Mouse (Mus musculus): Measurements from ENCODE around the gene Opn4. TPM values are rescaled to one million over a fixed set of nuclear protein-coding genes. Genes with fewer than 3 reads are reported as not detected.

Opn4 gene
- polyA plus RNA-seq, 1 experiment: not detected

DNA sequence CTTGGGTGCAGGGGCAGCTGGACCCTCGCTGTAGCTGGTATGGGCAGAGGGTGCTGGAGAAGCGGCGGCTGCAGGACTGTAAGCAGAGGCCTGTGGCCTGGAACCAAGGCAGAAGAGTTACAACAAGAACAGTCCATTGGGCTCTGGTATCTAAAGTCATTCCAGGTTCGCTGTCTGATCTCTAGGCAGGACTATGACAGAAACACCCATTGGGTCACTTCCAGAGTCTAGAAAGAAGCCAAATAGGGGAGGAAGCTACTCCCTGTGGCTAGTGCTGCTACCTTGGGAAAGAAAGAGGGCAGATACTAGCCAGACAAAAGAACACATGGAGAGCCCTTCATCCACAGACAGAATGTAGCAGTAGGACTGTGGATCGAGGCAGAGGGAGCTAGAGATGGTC is 47.7 kb downstream of the Opn4 start:
- no peak overlapping the region for H3K4me3 ChIP-seq (replicated peaks)
- no peaks in the 10 kb centered on the region for H3K9me3 ChIP-seq
- TF ChIP-seq FLI1 (IDR thresholded peaks at IDR 0.05; ENCODE audit: low read length) (no peak), GATA1 (IDR thresholded peaks at IDR 0.05; ENCODE audit: borderline replicate concordance, low read length) (no peak)
- H3K27me3 ChIP-seq (replicated peaks): peaks cover 76% of the 10 kb centered on the region
- H3K36me3 ChIP-seq (replicated peaks; ENCODE audit: low read length): no peaks in the 10 kb centered on the region
- peaks cover 14% of the 10 kb centered on the region for H3K4me1 ChIP-seq

DNA sequence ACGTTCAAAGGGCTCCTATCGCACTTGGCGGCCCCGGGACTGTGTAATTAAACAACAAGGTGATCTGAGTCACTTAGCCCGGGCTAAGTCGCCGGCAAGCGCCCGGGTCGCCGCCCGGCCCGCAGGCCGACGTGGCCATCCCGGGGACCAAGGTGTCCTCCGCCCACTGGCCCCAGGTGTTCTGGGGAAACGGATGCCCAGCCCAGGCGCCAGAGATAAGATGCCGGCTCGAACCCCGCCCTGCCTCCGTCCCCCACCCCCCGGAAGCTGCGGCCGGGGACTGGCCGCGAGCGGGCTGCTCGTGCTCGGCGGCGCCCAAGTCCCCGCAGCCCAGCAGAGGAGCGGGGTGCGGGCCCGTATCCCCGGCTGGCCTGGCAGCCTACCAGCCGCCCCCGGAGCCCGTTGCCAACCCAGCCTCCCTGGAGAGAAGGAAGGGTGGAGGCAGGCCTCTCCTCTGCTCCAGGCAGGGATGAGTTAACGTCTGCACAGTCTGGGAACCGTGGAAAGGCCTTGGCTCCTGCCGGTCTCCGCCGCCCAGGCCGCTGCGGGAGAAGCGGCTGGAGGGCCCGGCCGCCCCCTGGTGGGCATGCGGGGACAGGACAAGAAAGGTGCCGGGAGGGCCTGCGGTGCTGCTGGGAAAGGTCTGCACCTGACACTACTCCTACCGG is 50.8 kb downstream of the Opn4 start:
- no peak for TF ChIP-seq GATA1 (IDR thresholded peaks at IDR 0.05; ENCODE audit: borderline replicate concordance, low read length)
- TF ChIP-seq FLI1 (IDR thresholded peaks at IDR 0.05; ENCODE audit: low read length): no peak
- Histone ChIP-seq H3K4me1 (peaks cover 14% of the 10 kb centered on the region), H3K36me3 (replicated peaks; ENCODE audit: low read length) (no peaks in the 10 kb centered on the region), H3K4me3 (replicated peaks) (peak overlapping the region; percentile 92), H3K9me3 (no peaks in the 10 kb centered on the region), H3K27me3 (replicated peaks) (peaks cover 90% of the 10 kb centered on the region)

GRCm38 (mm10) chr14:34548391-34549001 is 51.4 kb downstream of the Opn4 start:
- Histone ChIP-seq H3K9me3 (no peaks in the 10 kb centered on the region), H3K4me3 (replicated peaks) (peak overlapping the region; percentile 92), H3K4me1 (peaks cover 14% of the 10 kb centered on the region), H3K27me3 (replicated peaks) (peaks cover 90% of the 10 kb centered on the region), H3K36me3 (replicated peaks; ENCODE audit: low read length) (no peaks in the 10 kb centered on the region)
- TF ChIP-seq FLI1 (IDR thresholded peaks at IDR 0.05; ENCODE audit: low read length) (no peak), GATA1 (IDR thresholded peaks at IDR 0.05; ENCODE audit: borderline replicate concordance, low read length) (no peak)

DNA sequence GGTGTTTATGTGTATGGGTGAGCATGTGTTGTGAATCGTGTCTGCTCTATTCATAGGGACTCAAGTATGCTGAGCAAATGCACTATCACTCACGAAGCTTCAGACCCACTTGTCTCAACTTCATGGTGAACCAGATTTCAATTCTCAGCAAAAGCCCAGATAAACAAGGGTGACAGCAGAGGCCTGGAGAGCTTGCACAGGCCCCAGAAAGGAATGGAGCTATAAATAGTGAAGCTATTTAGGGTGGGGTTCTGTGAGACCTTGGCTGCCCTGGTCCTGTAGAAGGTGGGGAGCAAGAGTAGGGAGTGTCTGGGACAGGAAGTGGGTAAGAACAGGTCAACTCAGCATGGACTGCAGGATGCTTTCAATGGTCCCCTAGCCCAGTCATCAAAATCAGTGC is 55.4 kb downstream of the Opn4 start:
- TF ChIP-seq FLI1 (IDR thresholded peaks at IDR 0.05; ENCODE audit: low read length): no peak
- no peak for TF ChIP-seq GATA1 (IDR thresholded peaks at IDR 0.05; ENCODE audit: borderline replicate concordance, low read length)
- Histone ChIP-seq H3K4me3 (replicated peaks) (no peak overlapping the region), H3K4me1 (peaks cover 13% of the 10 kb centered on the region), H3K27me3 (replicated peaks) (peaks cover 77% of the 10 kb centered on the region), H3K36me3 (replicated peaks; ENCODE audit: low read length) (no peaks in the 10 kb centered on the region), H3K9me3 (no peaks in the 10 kb centered on the region; the same call in 1 of the 2 replicates)

GRCm38 (mm10) chr14:34544001-34544400 is 55.9 kb downstream of the Opn4 start:
- H3K27me3 ChIP-seq (replicated peaks): peaks cover 72% of the 10 kb centered on the region
- H3K9me3 ChIP-seq: no peaks in the 10 kb centered on the region; the same call in 1 of the 2 replicates
- H3K36me3 ChIP-seq (replicated peaks; ENCODE audit: low read length): no peaks in the 10 kb centered on the region
- H3K4me3 ChIP-seq (replicated peaks): no peak overlapping the region
- H3K4me1 ChIP-seq: peaks cover 8% of the 10 kb centered on the region
- TF ChIP-seq GATA1 (IDR thresholded peaks at IDR 0.05; ENCODE audit: borderline replicate concordance, low read length) (no peak), FLI1 (IDR thresholded peaks at IDR 0.05; ENCODE audit: low read length) (no peak)

- TF ChIP-seq FLI1 (IDR thresholded peaks at IDR 0.05; ENCODE audit: low read length) (no peak), GATA1 (IDR thresholded peaks at IDR 0.05; ENCODE audit: borderline replicate concordance, low read length) (no peak)
- peaks cover 69% of the 10 kb centered on the region for H3K27me3 ChIP-seq (replicated peaks)
- H3K36me3 ChIP-seq (replicated peaks; ENCODE audit: low read length): no peaks in the 10 kb centered on the region
- no peaks in the 10 kb centered on the region; the same call in 1 of the 2 replicates for H3K9me3 ChIP-seq
- no peak overlapping the region for H3K4me3 ChIP-seq (replicated peaks)
- H3K4me1 ChIP-seq: peaks cover 4% of the 10 kb centered on the region
Observed at GRCm38 (mm10) chr14:34543596-34543995, 56.3 kb downstream of the Opn4 start.

DNA sequence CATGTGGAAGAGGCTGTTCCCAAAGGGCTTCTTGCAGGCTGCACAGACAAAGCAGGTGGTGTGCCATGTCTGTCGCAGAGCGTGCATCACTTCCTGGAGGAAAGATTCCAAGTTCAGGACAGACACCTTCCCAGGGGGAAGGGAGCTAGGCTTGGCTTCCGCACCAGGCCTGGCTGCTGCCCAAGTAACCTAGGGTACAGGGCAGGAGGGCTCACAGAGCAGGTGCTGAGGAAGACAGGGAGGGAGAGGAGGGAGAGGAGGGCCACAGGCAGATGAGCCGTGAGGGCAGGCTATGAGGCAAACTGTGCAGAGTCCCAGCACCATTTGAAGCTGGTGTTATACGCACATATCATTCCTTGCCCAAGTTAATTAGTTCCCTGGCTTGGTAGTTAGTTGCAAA is 58.0 kb downstream of the Opn4 start:
- TF ChIP-seq FLI1 (IDR thresholded peaks at IDR 0.05; ENCODE audit: low read length) (no peak), GATA1 (IDR thresholded peaks at IDR 0.05; ENCODE audit: borderline replicate concordance, low read length) (no peak)
- H3K4me3 ChIP-seq (replicated peaks): no peak overlapping the region

GRCm38 (mm10) chr14:34540685-34541162 is 59.2 kb downstream of the Opn4 start:
- H3K27me3 ChIP-seq (replicated peaks): peaks cover 47% of the 10 kb centered on the region
- H3K4me1 ChIP-seq: no peaks in the 10 kb centered on the region
- TF ChIP-seq GATA1 (IDR thresholded peaks at IDR 0.05; ENCODE audit: borderline replicate concordance, low read length): no peak
- TF ChIP-seq FLI1 (IDR thresholded peaks at IDR 0.05; ENCODE audit: low read length): no peak
- H3K9me3 ChIP-seq: no peaks in the 10 kb centered on the region; the same call in 1 of the 2 replicates
- no peak overlapping the region for H3K4me3 ChIP-seq (replicated peaks)
- H3K36me3 ChIP-seq (replicated peaks; ENCODE audit: low read length): no peaks in the 10 kb centered on the region

More for the DNA sequence above, 58.0 kb downstream of the Opn4 start:
- peaks cover 54% of the 10 kb centered on the region for H3K27me3 ChIP-seq (replicated peaks)
- no peaks in the 10 kb centered on the region; the same call in 1 of the 2 replicates for H3K9me3 ChIP-seq
- H3K36me3 ChIP-seq (replicated peaks; ENCODE audit: low read length): no peaks in the 10 kb centered on the region
- no peaks in the 10 kb centered on the region for H3K4me1 ChIP-seq

Other genes starting within 250 kb of the Opn4 start
- gene Fam25c, start 244.7 kb downstream of the Opn4 start, polyA plus RNA-seq (2012; ENCODE audit: insufficient read depth, low replicate concordance): not detected in 2 replicates
- not detected in 2 replicates for gene Sncg, start 225.4 kb downstream of the Opn4 start, polyA plus RNA-seq (2012; ENCODE audit: insufficient read depth, low replicate concordance)
- not detected in 2 replicates for gene Mmrn2, start 224.7 kb downstream of the Opn4 start, polyA plus RNA-seq (2012; ENCODE audit: insufficient read depth, low replicate concordance)
- 0.36 TPM in 1 of 2 replicates, not detected in the other for gene Bmpr1a, start 96.8 kb downstream of the Opn4 start, polyA plus RNA-seq (2012; ENCODE audit: insufficient read depth, low replicate concordance)
- gene 9230112D13Rik, start 77.3 kb downstream of the Opn4 start, polyA plus RNA-seq (2012; ENCODE audit: insufficient read depth, low replicate concordance): not detected in 2 replicates
- not detected in 2 replicates for gene Ldb3, start 11.5 kb downstream of the Opn4 start, polyA plus RNA-seq (2012; ENCODE audit: insufficient read depth, low replicate concordance)
- gene Wapl, start 73.8 kb upstream of the Opn4 start, polyA plus RNA-seq (2012; ENCODE audit: insufficient read depth, low replicate concordance): 2.2 and 3.7 TPM in 2 replicates
- not detected in 2 replicates for gene Grid1, start 220.0 kb upstream of the Opn4 start, polyA plus RNA-seq (2012; ENCODE audit: insufficient read depth, low replicate concordance)

All from megakaryocyte, embryonic 14.5 days (primary cell).